Mouse (Mus musculus): ENCODE results near the gene Wdfy1.
A peak's percentile ranks its signal among the peaks of the same experiment; 100 is the strongest.

DNA sequence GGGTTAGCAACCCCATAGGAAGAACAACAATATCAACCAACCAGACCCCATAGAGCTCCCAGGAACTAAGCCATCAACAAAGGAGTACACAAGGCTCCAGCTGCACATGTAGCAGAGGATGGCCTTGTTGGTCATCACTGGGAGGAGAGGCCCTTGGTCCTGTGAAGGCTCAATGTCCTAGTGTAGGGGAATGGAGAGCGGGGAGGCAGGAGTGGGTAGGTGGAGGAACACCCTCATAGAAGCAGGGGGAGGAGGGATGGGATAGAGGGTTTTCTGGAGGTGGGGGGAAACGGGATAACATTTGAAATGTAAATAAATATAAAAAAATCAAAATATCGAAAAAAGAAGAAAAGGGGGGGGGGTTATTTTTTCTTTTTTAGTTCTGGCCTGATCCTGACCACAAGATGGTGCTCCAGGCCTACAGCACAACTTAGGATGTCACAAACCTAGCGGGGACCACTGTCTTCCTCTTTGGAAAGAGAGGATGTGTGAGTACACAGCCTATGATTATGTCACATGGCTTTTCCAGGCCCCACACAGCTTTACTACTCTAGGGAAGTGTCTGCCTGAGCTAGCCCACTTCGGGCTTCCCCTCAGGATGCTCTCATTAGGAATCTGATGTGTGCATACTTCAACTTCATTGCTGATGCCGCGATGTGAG lies 10.5 kb upstream of the Wdfy1 start:
- peak; percentile 49; the same call in 1 of the 2 replicates for TF ChIP-seq CTCF (IDR thresholded peaks at IDR 0.05; ENCODE audit: low read depth)
- TF ChIP-seq EP300 (IDR thresholded peaks at IDR 0.05; ENCODE audit: low read depth): no peak
